Mouse (Mus musculus): ENCODE results near the gene Tenm4. TPM values are rescaled to one million over a fixed set of nuclear protein-coding genes. Genes with fewer than 3 reads are reported as not detected.
A peak's percentile ranks its signal among the peaks of the same experiment; 100 is the strongest.

Tenm4 gene
- polyA plus RNA-seq, 2 experiments: 12.7 to 37.4 TPM

GRCm38 (mm10) chr7:96652844-96653243 lies 481.8 kb downstream of the Tenm4 start:
- no peaks in the 10 kb centered on the region for H3K36me3 ChIP-seq (ENCODE audit: control insufficient read depth, insufficient read depth, low read length)
- no peak overlapping the region for H3K4me3 ChIP-seq (replicated peaks; ENCODE audit: low read length)
- no peak overlapping the region for H3K4me2 ChIP-seq (replicated peaks; ENCODE audit: low read depth, low read length, severe bottlenecking)
- H3K27ac ChIP-seq (replicated peaks; ENCODE audit: low read depth, low read length): no peak overlapping the region
- peaks cover 53% of the 10 kb centered on the region for H3K4me1 ChIP-seq (ENCODE audit: control insufficient read depth, insufficient read depth, low read length)
- 11% methylated on average over 3 of the region's 3 CpGs for WGBS
- no peak overlapping the region for H3K9ac ChIP-seq (ENCODE audit: low read depth, low read length, severe bottlenecking)
- no peak for TF ChIP-seq POLR2A (IDR thresholded peaks at IDR 0.05; ENCODE audit: borderline replicate concordance, extremely low read depth, insufficient read depth, insufficient read length)
- DNase-seq (ENCODE audit: low spot score) (no peak), ATAC-seq (ENCODE audit: low FRiP score, low read depth) (no peak)
- no peaks in the 10 kb centered on the region for H3K27me3 ChIP-seq (ENCODE audit: control insufficient read depth, insufficient read depth, low read length)
- H3K9me3 ChIP-seq (ENCODE audit: control insufficient read depth, low read length): no peaks in the 10 kb centered on the region

DNA sequence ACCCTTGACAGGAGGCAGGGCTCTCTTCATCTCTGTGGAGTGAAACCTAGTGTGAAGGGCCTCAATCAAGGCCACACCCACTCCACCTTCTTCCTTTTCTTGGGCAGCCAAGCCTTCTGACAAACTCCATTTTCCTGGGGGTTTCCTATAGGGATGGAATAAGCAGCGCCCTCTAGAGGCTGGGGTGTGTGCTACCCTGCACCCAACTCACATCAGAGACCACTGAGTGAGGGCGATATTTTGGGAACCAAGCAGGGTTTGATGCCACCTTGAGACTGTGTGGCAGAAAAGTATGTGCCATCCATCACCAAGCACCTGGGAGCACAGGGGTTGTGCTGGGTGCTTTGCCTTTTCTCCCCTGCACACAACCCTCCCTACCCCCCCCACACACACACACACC lies 483.2 kb downstream of the Tenm4 start:
- TF ChIP-seq POLR2A (IDR thresholded peaks at IDR 0.05; ENCODE audit: borderline replicate concordance, extremely low read depth, insufficient read depth, insufficient read length): no peak
- 60% methylated on average over 2 of the region's 2 CpGs for WGBS
- H3K4me2 ChIP-seq (replicated peaks; ENCODE audit: low read depth, low read length, severe bottlenecking): no peak overlapping the region
- H3K9ac ChIP-seq (ENCODE audit: low read depth, low read length, severe bottlenecking): no peak overlapping the region
- no peaks in the 10 kb centered on the region for H3K9me3 ChIP-seq (ENCODE audit: control insufficient read depth, low read length)
- ATAC-seq (ENCODE audit: low FRiP score, low read depth) (no peak), DNase-seq (ENCODE audit: low spot score) (no peak)
- H3K4me3 ChIP-seq (replicated peaks; ENCODE audit: low read length): no peak overlapping the region
- peaks cover 58% of the 10 kb centered on the region for H3K4me1 ChIP-seq (ENCODE audit: control insufficient read depth, insufficient read depth, low read length)
- H3K36me3 ChIP-seq (ENCODE audit: control insufficient read depth, insufficient read depth, low read length): no peaks in the 10 kb centered on the region
- no peak overlapping the region for H3K27ac ChIP-seq (replicated peaks; ENCODE audit: low read depth, low read length)
- no peaks in the 10 kb centered on the region for H3K27me3 ChIP-seq (ENCODE audit: control insufficient read depth, insufficient read depth, low read length)

- WGBS: 80% methylated on average over 3 of the region's 3 CpGs
- peaks cover 64% of the 10 kb centered on the region for H3K4me1 ChIP-seq (ENCODE audit: control insufficient read depth, insufficient read depth, low read length)
- no peak overlapping the region for H3K4me2 ChIP-seq (replicated peaks; ENCODE audit: low read depth, low read length, severe bottlenecking)
- H3K9me3 ChIP-seq (ENCODE audit: control insufficient read depth, low read length): no peaks in the 10 kb centered on the region
- H3K36me3 ChIP-seq (ENCODE audit: control insufficient read depth, insufficient read depth, low read length): no peaks in the 10 kb centered on the region
- H3K4me3 ChIP-seq (replicated peaks; ENCODE audit: low read length): no peak overlapping the region
- ATAC-seq (ENCODE audit: low FRiP score, low read depth): no peak
- no peak for TF ChIP-seq POLR2A (IDR thresholded peaks at IDR 0.05; ENCODE audit: borderline replicate concordance, extremely low read depth, insufficient read depth, insufficient read length)
- H3K27me3 ChIP-seq (ENCODE audit: control insufficient read depth, insufficient read depth, low read length): no peaks in the 10 kb centered on the region
- no peak for DNase-seq (ENCODE audit: low spot score)
- H3K27ac ChIP-seq (replicated peaks; ENCODE audit: low read depth, low read length): no peak overlapping the region
- H3K9ac ChIP-seq (ENCODE audit: low read depth, low read length, severe bottlenecking): no peak overlapping the region
Observed at GRCm38 (mm10) chr7:96655096-96655716, 484.2 kb downstream of the Tenm4 start.

GRCm38 (mm10) chr7:96657101-96657830 lies 486.2 kb downstream of the Tenm4 start:
- TF ChIP-seq POLR2A (IDR thresholded peaks at IDR 0.05; ENCODE audit: borderline replicate concordance, extremely low read depth, insufficient read depth, insufficient read length): no peak
- DNase-seq (ENCODE audit: low spot score): peak; percentile 83
- H3K27ac ChIP-seq (replicated peaks; ENCODE audit: low read depth, low read length): peak overlapping the region; percentile 72
- WGBS: 3% methylated on average over 13 of the region's 13 CpGs
- H3K4me3 ChIP-seq (replicated peaks; ENCODE audit: low read length): no peak overlapping the region
- no peaks in the 10 kb centered on the region for H3K27me3 ChIP-seq (ENCODE audit: control insufficient read depth, insufficient read depth, low read length)
- H3K9me3 ChIP-seq (ENCODE audit: control insufficient read depth, low read length): no peaks in the 10 kb centered on the region
- H3K4me2 ChIP-seq (replicated peaks; ENCODE audit: low read depth, low read length, severe bottlenecking): peak overlapping the region; percentile 31
- H3K4me1 ChIP-seq (ENCODE audit: control insufficient read depth, insufficient read depth, low read length): peaks cover 65% of the 10 kb centered on the region
- peak; percentile 78 for ATAC-seq (ENCODE audit: low FRiP score, low read depth)
- H3K9ac ChIP-seq (ENCODE audit: low read depth, low read length, severe bottlenecking): no peak overlapping the region
- H3K36me3 ChIP-seq (ENCODE audit: control insufficient read depth, insufficient read depth, low read length): no peaks in the 10 kb centered on the region

DNA sequence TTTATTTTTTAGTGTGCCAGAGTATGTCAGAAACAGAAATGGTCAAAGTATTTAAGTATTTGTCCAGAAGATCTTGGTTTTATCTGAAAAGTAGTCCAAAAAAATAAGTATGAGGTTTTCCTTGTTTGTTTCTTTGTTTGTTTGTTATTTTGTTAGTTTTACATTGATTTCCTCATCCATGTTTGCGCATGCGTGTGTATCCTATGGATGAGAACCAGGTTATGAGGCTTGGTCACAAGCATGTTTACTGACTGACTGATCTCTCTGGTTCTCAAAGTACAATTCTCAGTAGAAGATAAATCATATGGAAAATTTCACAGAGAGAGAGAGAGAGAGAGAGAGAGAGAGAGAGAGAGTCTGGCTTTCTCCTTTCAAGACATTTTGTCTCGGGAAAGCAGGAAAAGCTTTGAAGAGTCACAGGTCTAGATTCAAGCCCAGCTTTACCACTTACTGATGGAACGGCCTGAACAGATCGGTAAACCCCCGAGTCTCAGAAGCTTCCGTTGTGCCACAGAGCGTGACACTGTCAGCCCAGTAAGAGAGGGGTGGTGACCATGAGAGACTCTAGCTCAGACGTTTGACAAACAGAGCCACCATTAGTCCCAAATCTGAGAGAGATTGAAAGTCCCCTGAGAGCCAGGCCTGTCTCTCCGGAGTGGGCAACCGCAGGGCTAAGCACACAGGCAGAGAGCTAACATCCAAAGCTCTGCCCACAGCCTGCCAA lies 487.0 kb downstream of the Tenm4 start:
- ATAC-seq (ENCODE audit: low FRiP score, low read depth) (no peak), DNase-seq (ENCODE audit: low spot score) (no peak)
- no peak for TF ChIP-seq POLR2A (IDR thresholded peaks at IDR 0.05; ENCODE audit: borderline replicate concordance, extremely low read depth, insufficient read depth, insufficient read length)
- Histone ChIP-seq H3K36me3 (ENCODE audit: control insufficient read depth, insufficient read depth, low read length) (no peaks in the 10 kb centered on the region), H3K4me1 (ENCODE audit: control insufficient read depth, insufficient read depth, low read length) (peaks cover 59% of the 10 kb centered on the region), H3K4me2 (replicated peaks; ENCODE audit: low read depth, low read length, severe bottlenecking) (no peak overlapping the region), H3K27ac (replicated peaks; ENCODE audit: low read depth, low read length) (no peak overlapping the region), H3K9me3 (ENCODE audit: control insufficient read depth, low read length) (no peaks in the 10 kb centered on the region), H3K9ac (ENCODE audit: low read depth, low read length, severe bottlenecking) (no peak overlapping the region), H3K4me3 (replicated peaks; ENCODE audit: low read length) (no peak overlapping the region), H3K27me3 (ENCODE audit: control insufficient read depth, insufficient read depth, low read length) (no peaks in the 10 kb centered on the region)
- 59% methylated on average over 11 of the region's 11 CpGs for WGBS

Measured in limb, embryonic 14.5 days (tissue).